Mouse (Mus musculus): Measurements from ENCODE around the gene Mapre3. TPM values are rescaled to one million over a fixed set of nuclear protein-coding genes. Genes with fewer than 3 reads are reported as not detected.

Gene Mapre3
- polyA plus RNA-seq, 1 experiment from 2014 or later, result 17.0 TPM

Other genes starting within 250 kb of the Mapre3 start
- gene Kcnk3, start 226.5 kb upstream of the Mapre3 start, polyA plus RNA-seq (2016; fragmentation: Nextera tagmentation; extraction: Ambion mirVana), result 0.36 and 0.69 TPM in 2 replicates
- 20.9 and 22.3 TPM in 2 replicates for gene Slc35f6, start 166.7 kb upstream of the Mapre3 start, polyA plus RNA-seq (2016; fragmentation: Nextera tagmentation; extraction: Ambion mirVana)
- 508 and 523 TPM in 2 replicates for gene Cenpa, start 147.9 kb upstream of the Mapre3 start, polyA plus RNA-seq (2016; fragmentation: Nextera tagmentation; extraction: Ambion mirVana)
- 4.3 and 4.9 TPM in 2 replicates for gene Dpysl5, start 103.1 kb upstream of the Mapre3 start, polyA plus RNA-seq (2016; fragmentation: Nextera tagmentation; extraction: Ambion mirVana)
- gene Tmem214, start 53.4 kb downstream of the Mapre3 start, polyA plus RNA-seq (2016; fragmentation: Nextera tagmentation; extraction: Ambion mirVana), result 68.7 and 82.4 TPM in 2 replicates
- 20.4 and 29.9 TPM in 2 replicates for gene Agbl5, start 74.1 kb downstream of the Mapre3 start, polyA plus RNA-seq (2016; fragmentation: Nextera tagmentation; extraction: Ambion mirVana)
- gene Ost4, start 93.1 kb downstream of the Mapre3 start, polyA plus RNA-seq (2016; fragmentation: Nextera tagmentation; extraction: Ambion mirVana), result 403 and 414 TPM in 2 replicates
- 202 and 241 TPM in 2 replicates for gene Emilin1, start 98.8 kb downstream of the Mapre3 start, polyA plus RNA-seq (2016; fragmentation: Nextera tagmentation; extraction: Ambion mirVana)
- 7.1 and 7.8 TPM in 2 replicates for gene Khk, start 106.8 kb downstream of the Mapre3 start, polyA plus RNA-seq (2016; fragmentation: Nextera tagmentation; extraction: Ambion mirVana)
- gene Cgref1, start 130.9 kb downstream of the Mapre3 start, polyA plus RNA-seq (2016; fragmentation: Nextera tagmentation; extraction: Ambion mirVana), result 1.0 and 2.5 TPM in 2 replicates
- 139 and 142 TPM in 2 replicates for gene Preb, start 145.7 kb downstream of the Mapre3 start, polyA plus RNA-seq (2016; fragmentation: Nextera tagmentation; extraction: Ambion mirVana)
- not detected in 2 replicates for gene Tcf23, start 154.0 kb downstream of the Mapre3 start, polyA plus RNA-seq (2016; fragmentation: Nextera tagmentation; extraction: Ambion mirVana)
- gene Atraid, start 233.7 kb downstream of the Mapre3 start, polyA plus RNA-seq (2016; fragmentation: Nextera tagmentation; extraction: Ambion mirVana), result 51.8 and 69.7 TPM in 2 replicates
- 10.4 and 10.8 TPM in 2 replicates for gene Slc5a6, start 234.3 kb downstream of the Mapre3 start, polyA plus RNA-seq (2016; fragmentation: Nextera tagmentation; extraction: Ambion mirVana)
- gene Cad, start 240.1 kb downstream of the Mapre3 start, polyA plus RNA-seq (2016; fragmentation: Nextera tagmentation; extraction: Ambion mirVana), result 63.1 and 71.3 TPM in 2 replicates